Mouse (Mus musculus): ENCODE measurements around the gene Dip2b. TPM values are rescaled to one million over a fixed set of nuclear protein-coding genes. Genes with fewer than 3 reads are reported as not detected.

Gene Dip2b
- total and polyA plus RNA-seq, 3 experiments: 13.9 to 68.9 (median 15.4) TPM

- peaks cover 3 to 12% of the 10 kb centered on the region in 2 experiments for H3K36me3 ChIP-seq (ENCODE audit: control insufficient read depth in 1 of 2, insufficient read depth in 2 of 2, low read length in 2 of 2)
- H3K79me2 ChIP-seq (ENCODE audit: control insufficient read depth, insufficient read depth, low read length, poor library complexity): peaks cover 25% of the 10 kb centered on the region
- H3K4me1 ChIP-seq (ENCODE audit: control insufficient read depth in 1 of 2, insufficient read depth in 2 of 2, low read length in 2 of 2): peaks cover 4 to 11% of the 10 kb centered on the region in 2 experiments
- H3K27me3 ChIP-seq (ENCODE audit: control insufficient read depth in 1 of 2, insufficient read depth in 2 of 2, low read length in 2 of 2): no peaks in the 10 kb centered on the region
- no peak overlapping the region for H3K27ac ChIP-seq (ENCODE audit: control insufficient read depth, low read depth, low read length)
- TF ChIP-seq SMC3 (IDR thresholded peaks at IDR 0.05; ENCODE audit: low read depth, low read length): no peak
- TF ChIP-seq ETS1 (IDR thresholded peaks at IDR 0.05; ENCODE audit: low read depth, low read length): no peak
- no peak for TF ChIP-seq EP300 (IDR thresholded peaks at IDR 0.05; ENCODE audit: low read depth in 1 of 2, low read length in 2 of 2)
- no peak overlapping the region for H3K9ac ChIP-seq (ENCODE audit: control insufficient read depth, low read depth, low read length, poor library complexity, severe bottlenecking)
- H3K9me3 ChIP-seq (replicated peaks; ENCODE audit: insufficient read depth, low read length): no peaks in the 10 kb centered on the region
- DNase-seq (ENCODE audit: low read depth, low spot score): no peak
- no peak overlapping the region for H3K4me3 ChIP-seq (ENCODE audit: control insufficient read depth in 1 of 2, insufficient read depth in 1 of 2, low read depth in 2 of 2, low read length in 2 of 2)
Observed at GRCm38 (mm10) chr15:100045576-100045975, 7.1 kb downstream of the Dip2b start.

- peaks cover 0 to 3% of the 10 kb centered on the region in 2 experiments; a peak in 2 of 4 replicates for H3K36me3 ChIP-seq (ENCODE audit: control insufficient read depth in 1 of 2, insufficient read depth in 2 of 2, low read length in 2 of 2)
- TF ChIP-seq SMC3 (IDR thresholded peaks at IDR 0.05; ENCODE audit: low read depth, low read length) (no peak), USF2 (IDR thresholded peaks at IDR 0.05; ENCODE audit: borderline replicate concordance in 1 of 2, insufficient read depth in 1 of 2, low read depth in 1 of 2, low read length in 2 of 2) (no peak), E2F4 (IDR thresholded peaks at IDR 0.05; ENCODE audit: borderline replicate concordance, low read depth, low read length) (no peak), RAD21 (IDR thresholded peaks at IDR 0.05; ENCODE audit: low read depth, low read length) (no peak)
- peaks cover 8% of the 10 kb centered on the region for H3K79me2 ChIP-seq (ENCODE audit: control insufficient read depth, insufficient read depth, low read length, poor library complexity)
- no peaks in the 10 kb centered on the region for H3K9me3 ChIP-seq (replicated peaks; ENCODE audit: insufficient read depth, low read length)
- no peak for DNase-seq (ENCODE audit: low read depth, low spot score)
- no peak overlapping the region for H3K9ac ChIP-seq (ENCODE audit: control insufficient read depth, low read depth, low read length, poor library complexity, severe bottlenecking)
- no peak overlapping the region for H3K27ac ChIP-seq (ENCODE audit: control insufficient read depth, low read depth, low read length)
- no peaks in the 10 kb centered on the region for H3K4me1 ChIP-seq (ENCODE audit: control insufficient read depth in 1 of 2, insufficient read depth in 2 of 2, low read length in 2 of 2)
- H3K27me3 ChIP-seq (ENCODE audit: control insufficient read depth in 1 of 2, insufficient read depth in 2 of 2, low read length in 2 of 2): no peaks in the 10 kb centered on the region
- H3K4me3 ChIP-seq (ENCODE audit: control insufficient read depth in 1 of 2, insufficient read depth in 1 of 2, low read depth in 2 of 2, low read length in 2 of 2): no peak overlapping the region
Observed at GRCm38 (mm10) chr15:100049496-100050087, 11.1 kb downstream of the Dip2b start.

DNA sequence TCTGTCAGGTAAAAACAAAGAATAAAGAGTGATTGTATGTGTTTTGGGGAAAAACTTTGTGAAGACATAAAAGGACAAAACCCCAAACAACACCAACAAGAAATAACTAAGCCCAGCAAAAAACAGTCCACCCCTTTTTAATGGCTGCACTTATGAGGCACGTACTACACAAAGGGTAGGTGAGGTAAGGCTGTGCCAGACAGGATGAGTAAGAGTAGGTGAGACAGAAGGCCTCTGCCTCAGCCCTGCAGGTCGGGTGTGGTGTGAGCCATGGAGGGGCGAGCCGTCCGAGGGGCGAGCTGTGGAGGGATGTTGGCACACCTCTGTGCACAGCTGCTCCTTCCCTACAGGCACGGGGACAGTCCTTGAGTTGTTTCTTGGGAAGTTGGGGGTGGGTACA lies 12.5 kb downstream of the Dip2b start:
- TF ChIP-seq HCFC1 (IDR thresholded peaks at IDR 0.05; ENCODE audit: low read depth, low read length): no peak
- no peak for TF ChIP-seq ZMIZ1 (IDR thresholded peaks at IDR 0.05; ENCODE audit: low read depth, low read length)
- TF ChIP-seq ETS1 (IDR thresholded peaks at IDR 0.05; ENCODE audit: low read depth, low read length): no peak
- no peak for TF ChIP-seq POLR2AphosphoS5 (IDR thresholded peaks at IDR 0.05; ENCODE audit: borderline replicate concordance, low read depth, low read length)
- no peak for TF ChIP-seq NELFE (IDR thresholded peaks at IDR 0.05; ENCODE audit: low read depth, low read length)
- H3K9me3 ChIP-seq (replicated peaks; ENCODE audit: insufficient read depth, low read length): no peaks in the 10 kb centered on the region
- H3K79me2 ChIP-seq (ENCODE audit: control insufficient read depth, insufficient read depth, low read length, poor library complexity): no peaks in the 10 kb centered on the region; the same call in 1 of the 2 replicates
- H3K27ac ChIP-seq (ENCODE audit: control insufficient read depth, low read depth, low read length): no peak overlapping the region
- no peaks in the 10 kb centered on the region for H3K27me3 ChIP-seq (ENCODE audit: control insufficient read depth in 1 of 2, insufficient read depth in 2 of 2, low read length in 2 of 2)
- H3K9ac ChIP-seq (ENCODE audit: control insufficient read depth, low read depth, low read length, poor library complexity, severe bottlenecking): no peak overlapping the region
- no peak overlapping the region for H3K4me3 ChIP-seq (ENCODE audit: control insufficient read depth in 1 of 2, insufficient read depth in 1 of 2, low read depth in 2 of 2, low read length in 2 of 2)
- H3K36me3 ChIP-seq (ENCODE audit: control insufficient read depth in 1 of 2, insufficient read depth in 2 of 2, low read length in 2 of 2): peaks cover 0 to 3% of the 10 kb centered on the region in 2 experiments; a peak in 2 of 4 replicates
- DNase-seq (ENCODE audit: low read depth, low spot score): no peak
- no peaks in the 10 kb centered on the region for H3K4me1 ChIP-seq (ENCODE audit: control insufficient read depth in 1 of 2, insufficient read depth in 2 of 2, low read length in 2 of 2)
